Mouse (Mus musculus) lung, adult 2 months (tissue): Measurements from ENCODE around the gene Klhdc7b.

Source experiments
- CTCF ChIP-seq: fragments of 200-500 bp; IDR thresholded peaks from 2 replicates; pipeline ENCODE4 v1.5.1; 2011; ENCODE audit warnings: mild to moderate bottlenecking, low read length, control low read depth; ENCODE audit not compliant: insufficient read depth
- POLR2A ChIP-seq: fragments of 200-500 bp; IDR thresholded peaks from 2 replicates; pipeline ENCODE4 v1.6.1; 2011; ENCODE audit warnings: low read depth, mild to moderate bottlenecking, control low read depth, low read length, borderline replicate concordance; ENCODE audit errors: extremely low read depth

DNA sequence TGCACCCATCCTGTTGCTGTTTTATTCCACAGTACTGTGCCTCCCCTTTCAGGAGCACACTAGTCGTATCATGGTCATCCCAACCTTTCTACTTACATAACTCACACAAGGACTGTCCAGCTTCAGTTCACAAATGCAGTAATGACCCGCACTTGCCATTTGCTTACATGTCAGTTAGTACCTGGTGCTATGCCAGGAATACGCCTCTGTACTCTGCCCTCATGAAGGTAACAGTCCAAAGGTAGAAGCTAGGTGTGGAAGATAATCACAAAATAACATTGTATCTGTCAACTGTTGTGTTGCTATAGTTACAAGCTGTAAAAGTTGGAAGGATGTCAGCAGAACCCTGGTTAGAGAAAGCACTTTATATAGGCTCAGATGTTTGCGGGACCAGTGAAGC, 12.2 kb downstream of the Klhdc7b start:
- TF ChIP-seq CTCF (no peak), POLR2A (no peak)
